18 mouse cellular contexts compared by ENCODE assay signal in the genomic region with DNA sequence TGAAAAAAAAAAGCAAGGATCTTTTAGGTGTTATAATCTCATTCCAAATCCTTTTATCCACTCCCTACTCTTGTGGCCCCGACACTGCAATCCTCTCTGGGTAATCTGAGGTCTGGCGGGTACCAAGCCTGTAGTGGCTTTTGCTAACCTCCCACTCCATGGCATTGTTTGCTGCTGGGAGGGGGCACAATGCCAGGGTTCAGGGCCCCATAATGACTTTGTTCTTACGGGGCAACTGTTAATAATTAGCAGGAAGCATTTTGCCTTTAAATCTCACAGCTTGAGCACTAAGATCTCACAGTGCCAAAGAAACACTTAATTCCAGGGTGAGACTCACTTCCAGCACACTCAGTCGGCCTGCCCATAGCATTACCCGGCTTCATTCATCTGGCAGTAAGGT.
DNase-seq lines count a peak whose midpoint lies in the region; ATAC-seq and TF ChIP-seq lines count a peak whose summit lies in the region.
"Had no signal": no experiment of that assay in that cellular context is flagged by ENCODE, and none has a peak within 500 bp of the region (broad histone marks: within the 10 kb centered on the region; RNA-seq: fewer than 3 reads in every experiment).

No protein-coding gene starts in this region.

- TF ChIP-seq EP300 in lung, postnatal 0 days (IDR thresholded peaks at IDR 0.05) = no peak

- H3K4me1 ChIP-seq in kidney, embryonic 16.5 days (ENCODE audit: insufficient read depth, low read length) = peaks cover 18% of the 10 kb centered on the region
- peaks cover 9% of the 10 kb centered on the region; the same call in 1 of the 2 replicates for H3K4me1 ChIP-seq in lung, postnatal 0 days (ENCODE audit: insufficient read depth, low read depth, low read length)
- 0 out of 2 replicates have a peak, but pooled peaks cover 3% of the 10 kb centered on the region for H3K4me1 ChIP-seq in intestine, embryonic 16.5 days (ENCODE audit: control insufficient read depth, insufficient read depth, low read length)

- H3K9ac ChIP-seq in kidney, embryonic 16.5 days (replicated peaks; ENCODE audit: low read length) = no peak overlapping the region
- no peak overlapping the region for H3K9ac ChIP-seq in lung, postnatal 0 days (replicated peaks; ENCODE audit: low read depth)
- no peak overlapping the region for H3K9ac ChIP-seq in intestine, embryonic 16.5 days (ENCODE audit: low read depth, low read length)
- H3K9ac ChIP-seq: embryonic facial prominence, embryonic 12.5 days; forebrain, embryonic 12.5 days; hindbrain, embryonic 13.5 days had no signal

- H3K27ac ChIP-seq in kidney, embryonic 16.5 days (ENCODE audit: low read length) = no peak overlapping the region
- H3K27ac ChIP-seq in lung, postnatal 0 days (ENCODE audit: low read length) = no peak overlapping the region
- H3K27ac ChIP-seq in intestine, embryonic 16.5 days (ENCODE audit: low read length) = no peak overlapping the region
- H3K27ac ChIP-seq: embryonic facial prominence, embryonic 12.5 days; forebrain, embryonic 12.5 days; hindbrain, embryonic 13.5 days; hindbrain, postnatal 0 days had no signal

- 40% methylated on average over 5 of the region's 5 CpGs for WGBS in kidney, embryonic 16.5 days
- 46% methylated on average over 5 of the region's 5 CpGs for WGBS in lung, postnatal 0 days
- WGBS in intestine, embryonic 16.5 days = 58% methylated on average over 5 of the region's 5 CpGs

- ATAC-seq in kidney, embryonic 16.5 days (ENCODE audit: low FRiP score, low TSS enrichment) = no peak
- peak; percentile 35; the same call in 1 of the 2 replicates for ATAC-seq in lung, postnatal 0 days
- no peak for ATAC-seq in intestine, embryonic 16.5 days
- ATAC-seq: forebrain, embryonic 16.5 days; hindbrain, postnatal 0 days had no signal

- H3K9me3 ChIP-seq in kidney, embryonic 16.5 days (ENCODE audit: low read length) = peaks cover 7% of the 10 kb centered on the region; the same call in 1 of the 2 replicates
- no peaks in the 10 kb centered on the region for H3K9me3 ChIP-seq in lung, postnatal 0 days (ENCODE audit: low read length)
- H3K9me3 ChIP-seq in intestine, embryonic 16.5 days (ENCODE audit: control insufficient read depth, low read length) = no peaks in the 10 kb centered on the region
- H3K9me3 ChIP-seq: embryonic facial prominence, embryonic 12.5 days; hindbrain, embryonic 13.5 days had no signal

- H3K27me3 ChIP-seq in kidney, embryonic 16.5 days (ENCODE audit: insufficient read depth, low read length) = no peaks in the 10 kb centered on the region
- no peaks in the 10 kb centered on the region for H3K27me3 ChIP-seq in lung, postnatal 0 days (replicated peaks; ENCODE audit: insufficient read depth, low read length)
- no peaks in the 10 kb centered on the region for H3K27me3 ChIP-seq in intestine, embryonic 16.5 days (replicated peaks; ENCODE audit: control insufficient read depth, insufficient read depth, low read length)
- H3K27me3 ChIP-seq: CH12.LX; embryonic facial prominence, embryonic 12.5 days; forebrain, embryonic 12.5 days; hindbrain, embryonic 13.5 days had no signal

- TF ChIP-seq CTCF in lung, postnatal 0 days (IDR thresholded peaks at IDR 0.05) = no peak

- no peak overlapping the region for H3K4me3 ChIP-seq in kidney, embryonic 16.5 days (ENCODE audit: low read length)
- H3K4me3 ChIP-seq in lung, postnatal 0 days (ENCODE audit: low read depth, low read length) = no peak overlapping the region
- no peak overlapping the region for H3K4me3 ChIP-seq in intestine, embryonic 16.5 days (ENCODE audit: low read length)
- H3K4me3 ChIP-seq: embryonic facial prominence, embryonic 12.5 days; forebrain, embryonic 12.5 days; hindbrain, embryonic 13.5 days had no signal

- peak; percentile 30 for DNase-seq in kidney, adult 11 months
- DNase-seq in lung, postnatal 0 days (ENCODE audit: low spot score) = peak; percentile 55
- no peak for DNase-seq in lung, postnatal 10 days
- DNase-seq in kidney, adult 9 months = peak; percentile 48
- peak; percentile 53 to 64 for DNase-seq in kidney, postnatal 36 days
- no peak for DNase-seq in cerebellum, postnatal 14 days
- DNase-seq: adrenal gland, adult 2 months; adrenal gland, postnatal 36 days; gastrocnemius, postnatal 14 days; heart, postnatal 10 days had no signal

- 0 out of 2 replicates have a peak, but pooled peaks cover 5% of the 10 kb centered on the region for H3K36me3 ChIP-seq in kidney, embryonic 16.5 days (ENCODE audit: insufficient read depth, low read length)
- H3K36me3 ChIP-seq in lung, postnatal 0 days (ENCODE audit: insufficient read depth, low read length) = no peaks in the 10 kb centered on the region
- 0 out of 2 replicates have a peak, but pooled peaks cover 3% of the 10 kb centered on the region for H3K36me3 ChIP-seq in intestine, embryonic 16.5 days (ENCODE audit: control insufficient read depth, insufficient read depth, low read length)

- H3K4me2 ChIP-seq in kidney, embryonic 16.5 days (replicated peaks; ENCODE audit: low read depth, low read length) = no peak overlapping the region
- no peak overlapping the region for H3K4me2 ChIP-seq in lung, postnatal 0 days (replicated peaks; ENCODE audit: low read depth, low read length)
- H3K4me2 ChIP-seq in intestine, embryonic 16.5 days (ENCODE audit: low read depth, low read length) = no peak overlapping the region
- H3K4me2 ChIP-seq: embryonic facial prominence, embryonic 12.5 days; forebrain, embryonic 12.5 days; hindbrain, embryonic 13.5 days had no signal

Comparison
In these comparisons a context has a peak if more than half of its experiments do, and no peak if none do; other contexts are left out.
1. DNase-seq: peak in kidney, adult 11 months (single experiment), lung, postnatal 0 days (single experiment), kidney, adult 9 months (single experiment) and kidney, postnatal 36 days (2 of 2); none in lung, postnatal 10 days (single experiment) and cerebellum, postnatal 14 days (0 of 2).